Mouse (Mus musculus) CH12.LX (cell line): ENCODE data around the gene Timm22.

Experiments
- ELF1 ChIP-seq: IDR thresholded peaks from 2 replicates; pipeline ENCODE4 v1.6.1; 2014; ENCODE audit warnings: low read depth, mild to moderate bottlenecking, inconsistent platforms, low read length, improper control_type of control experiment
- EP300 ChIP-seq: IDR thresholded peaks from 2 replicates; pipeline ENCODE4 v1.6.1; 2011; ENCODE audit warnings: low read length, improper control_type of control experiment
- POLR2A ChIP-seq: IDR thresholded peaks from 2 replicates; pipeline ENCODE4 v1.6.1; 2011; ENCODE audit warnings: low read depth, mild to moderate bottlenecking, improper control_type of control experiment, low read length
- UBTF ChIP-seq: IDR thresholded peaks from 2 replicates; pipeline ENCODE4 v1.6.1; 2012; ENCODE audit warnings: low read depth, mild to moderate bottlenecking, inconsistent platforms, low read length, improper control_type of control experiment, moderate library complexity

GRCm38 (mm10) chr11:76465879-76466278, 59.1 kb downstream of the Timm22 start:
- TF ChIP-seq POLR2A: no peak
- TF ChIP-seq EP300: peak; percentile 50; the same call in 1 of the 2 replicates
- TF ChIP-seq UBTF: no peak
- no peak for TF ChIP-seq ELF1
